Mouse (Mus musculus) layer of hippocampus, postnatal 25 days (tissue): Measurements from ENCODE around the gene Syt11. TPM values are rescaled to one million over a fixed set of nuclear protein-coding genes. Genes with fewer than 3 reads are reported as not detected.
"Not testable (repeated sequence)": the region's sequence is repeated elsewhere in the genome, so short reads cannot be mapped to it uniquely, and the experiment has no call there.

ENCODE experiments used
- DNase-seq, 2 experiments: peaks; one replicate each; pipeline ENCODE4 v3.0.0; 2022; ENCODE audit warnings: mixed read lengths in 2 of 2, low spot score in 1 of 2; ENCODE audit errors: extremely low spot score in 1 of 2
- total RNA-seq, 2 experiments: library from RNA; stranded (reverse); gene quantifications; 2 replicates each; pipeline ENCODE4 v1.2.3; 2021

Syt11 gene
- total RNA-seq, 2 experiments from 2014 or later: 502 to 559 TPM

DNA sequence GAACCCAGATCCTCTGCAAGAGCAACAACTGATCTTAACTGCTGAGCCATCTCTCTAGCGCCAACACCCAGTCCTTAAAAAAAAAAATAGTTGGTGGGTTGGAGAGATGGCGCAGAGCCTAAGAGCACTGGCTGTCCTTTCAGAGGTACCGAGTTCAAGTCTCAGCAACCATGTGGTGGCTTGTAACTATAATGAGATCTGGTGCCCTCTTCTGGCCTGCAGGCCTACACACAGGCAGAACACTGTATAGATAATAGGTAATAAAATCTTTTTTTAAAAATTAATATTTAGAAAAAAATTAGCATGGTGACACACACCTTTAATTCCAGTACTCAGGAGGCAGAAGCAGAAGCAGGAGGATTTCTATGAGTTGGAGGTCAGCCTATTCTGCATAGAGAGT lies 34.8 kb downstream of the Syt11 start:
- no peak for DNase-seq

DNA sequence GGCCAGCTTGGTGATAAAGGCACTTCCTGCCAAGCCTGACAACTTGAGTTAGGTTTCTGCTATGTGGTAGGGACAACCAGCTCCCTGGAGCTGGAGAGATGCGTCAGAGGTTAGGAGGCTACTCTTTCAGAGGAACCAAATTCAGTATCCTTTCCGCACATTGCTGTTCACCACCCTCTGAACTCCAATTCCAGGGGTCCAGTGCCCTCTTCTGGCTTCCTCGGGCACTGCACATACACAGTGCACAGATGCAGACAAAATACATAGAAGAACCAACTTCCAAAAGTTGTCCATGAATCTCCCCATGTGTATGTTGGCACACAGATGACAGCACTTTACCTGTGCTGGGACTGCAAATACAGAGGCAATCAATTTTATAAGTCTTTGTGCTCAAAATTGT lies 36.3 kb downstream of the Syt11 start:
- DNase-seq: peak in 1 of 2 experiments; percentile 59

GRCm38 (mm10) chr3:88736556-88736955 lies 38.4 kb downstream of the Syt11 start:
- DNase-seq: no peak

DNA sequence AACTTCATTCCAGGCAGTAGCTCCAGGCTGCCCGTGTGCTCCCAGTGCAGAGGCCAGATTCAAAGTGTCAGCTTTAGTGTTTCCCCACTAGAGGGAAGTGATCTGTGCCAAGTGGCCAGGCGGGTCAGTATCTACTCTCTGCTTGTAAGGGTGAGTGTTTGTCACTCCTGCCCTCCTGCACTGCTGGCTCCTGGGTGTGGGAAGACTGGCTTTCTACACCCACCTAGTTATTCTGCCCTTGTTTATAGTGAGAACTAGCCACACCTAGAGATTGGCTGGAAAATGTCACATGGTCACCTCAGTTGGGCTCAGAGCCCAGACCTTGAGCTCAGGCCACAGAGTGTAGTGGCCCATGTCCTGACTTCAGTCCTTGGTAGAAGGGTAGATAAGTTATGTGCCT lies 55.9 kb downstream of the Syt11 start:
- no peak for DNase-seq

- DNase-seq: no peak
These were observed 57.1 kb downstream of the Syt11 start for GRCm38 (mm10) chr3:88717831-88718230.

DNA sequence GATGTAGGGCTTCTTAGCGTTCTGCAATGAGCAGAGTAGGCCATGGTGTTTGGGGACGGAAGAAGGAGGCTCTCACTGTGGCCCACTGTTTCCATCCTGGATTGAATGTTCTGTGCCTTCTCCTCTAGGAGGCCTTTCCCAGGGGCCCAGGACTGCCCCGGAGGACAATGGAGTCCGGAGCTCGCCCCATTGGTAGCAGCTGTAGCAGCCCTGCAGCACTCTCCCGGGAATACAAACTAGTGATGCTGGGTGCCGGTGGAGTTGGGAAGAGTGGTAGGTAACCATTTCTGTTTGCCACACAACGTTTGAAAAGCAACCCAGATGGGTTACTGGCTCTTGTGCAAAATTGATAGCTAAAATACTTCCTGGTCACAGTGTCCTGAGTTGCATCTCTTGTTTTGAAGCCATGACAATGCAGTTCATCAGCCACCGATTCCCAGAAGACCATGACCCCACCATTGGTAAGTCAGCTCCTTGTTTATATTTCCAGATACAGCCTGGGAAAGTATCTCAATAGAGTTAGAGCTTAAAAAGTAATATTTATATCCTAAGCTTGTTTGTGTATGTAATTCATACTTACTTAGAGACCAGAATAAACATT lies 57.7 kb downstream of the Syt11 start:
- peak; percentile 15 to 23 for DNase-seq

DNA sequence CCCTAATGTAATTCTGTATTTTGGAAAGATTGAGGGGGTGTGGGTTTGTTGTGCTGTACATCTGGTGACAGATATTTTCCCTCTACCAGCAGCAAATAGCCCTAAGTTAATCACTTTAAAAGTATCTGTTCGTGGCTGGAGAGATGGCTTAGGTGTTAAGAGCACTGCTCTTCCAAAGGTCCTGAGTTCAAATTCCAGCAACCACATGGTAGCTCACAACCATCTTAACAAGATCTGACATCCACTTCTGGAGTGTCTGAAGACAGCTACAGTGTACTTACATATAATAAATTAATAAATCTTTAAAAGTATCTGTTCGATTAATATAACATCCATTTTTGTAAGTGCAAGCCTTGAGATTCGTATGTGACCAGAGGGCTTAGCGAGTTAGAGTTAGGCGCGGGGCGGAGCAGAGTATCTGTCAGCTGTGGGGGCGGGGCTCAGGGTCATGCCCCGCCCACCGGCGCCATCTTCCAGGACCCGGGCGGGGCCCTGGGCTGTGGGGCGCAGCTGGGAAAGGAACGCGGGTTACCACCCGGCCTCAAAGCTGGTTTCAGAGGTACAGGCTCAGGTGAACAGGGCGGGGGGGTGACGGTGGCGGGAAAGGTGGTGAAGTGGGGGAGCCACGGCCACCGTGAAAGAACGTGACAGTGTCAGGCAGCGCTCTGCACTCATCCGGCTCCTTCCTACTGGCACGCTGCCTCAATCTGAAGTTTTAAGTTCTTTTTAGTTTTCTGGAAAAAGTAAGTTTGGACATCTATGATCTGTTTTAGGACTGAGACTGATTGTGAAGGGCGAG lies 58.4 kb downstream of the Syt11 start, which contains the start of gene Rit1:
Rit1 (plus strand) TSS at position 440 of the 799 bp plus-strand sequence.
- peak; percentile 62 to 74 for DNase-seq

GRCm38 (mm10) chr3:88715716-88716115 lies 59.2 kb downstream of the Syt11 start:
- not testable (repeated sequence) for DNase-seq

DNA sequence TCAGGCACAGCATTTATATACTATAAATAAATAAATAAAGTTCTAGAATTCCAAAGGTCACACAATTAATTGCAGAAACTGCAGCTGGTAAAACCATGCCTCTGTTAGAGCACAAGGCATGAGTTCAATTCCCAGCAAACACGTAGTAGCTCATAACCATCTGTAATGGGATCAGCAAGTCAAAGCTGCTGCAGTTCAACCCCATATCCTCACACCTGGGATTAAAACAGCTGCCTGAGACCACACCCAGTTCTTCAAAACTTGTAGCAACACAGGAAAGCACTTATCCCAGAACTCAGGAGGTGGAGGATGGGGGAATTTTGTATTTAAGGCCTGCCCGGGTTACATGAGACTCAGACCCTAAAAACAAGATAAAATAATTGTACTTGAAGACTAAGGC lies 60.2 kb downstream of the Syt11 start:
- no peak for DNase-seq

DNA sequence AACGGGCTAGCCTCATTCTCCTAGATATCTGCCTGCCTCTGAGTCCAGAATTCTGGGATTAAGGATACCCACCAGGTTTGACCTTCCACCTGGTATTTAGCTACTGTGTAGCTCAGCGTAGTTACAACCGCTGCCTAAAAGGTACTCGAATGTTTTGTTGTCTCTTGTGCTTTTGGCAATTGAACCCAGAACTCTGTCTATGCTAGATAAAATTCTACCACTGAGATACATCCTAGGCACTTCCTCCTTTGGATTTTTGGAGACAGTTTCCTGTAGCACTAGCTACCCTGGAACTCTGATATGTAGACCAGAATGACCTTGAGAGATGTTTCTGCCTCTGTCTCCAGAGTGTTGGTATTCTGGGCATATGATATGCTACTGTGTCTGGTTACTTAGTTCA lies 61.3 kb downstream of the Syt11 start:
- DNase-seq: no peak

DNA sequence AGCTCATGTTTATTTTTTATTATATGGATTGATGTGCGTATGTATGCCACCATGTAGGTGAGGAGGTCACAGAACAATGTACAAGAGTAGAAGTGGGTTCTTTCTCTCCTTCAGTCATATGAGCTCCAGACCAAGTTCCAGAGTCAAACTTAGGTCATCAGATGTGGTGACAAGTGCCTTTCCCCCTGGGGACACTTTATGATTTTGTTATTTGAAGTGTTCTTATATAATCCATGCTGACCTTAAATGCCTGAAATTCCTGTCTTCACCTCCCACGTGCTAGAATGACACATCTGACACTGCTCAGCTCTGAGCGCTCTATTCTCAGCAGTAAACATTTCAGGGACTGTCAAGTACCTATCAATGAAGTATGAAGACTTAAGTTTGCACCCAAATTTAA lies 73.7 kb downstream of the Syt11 start:
- DNase-seq: no peak

DNA sequence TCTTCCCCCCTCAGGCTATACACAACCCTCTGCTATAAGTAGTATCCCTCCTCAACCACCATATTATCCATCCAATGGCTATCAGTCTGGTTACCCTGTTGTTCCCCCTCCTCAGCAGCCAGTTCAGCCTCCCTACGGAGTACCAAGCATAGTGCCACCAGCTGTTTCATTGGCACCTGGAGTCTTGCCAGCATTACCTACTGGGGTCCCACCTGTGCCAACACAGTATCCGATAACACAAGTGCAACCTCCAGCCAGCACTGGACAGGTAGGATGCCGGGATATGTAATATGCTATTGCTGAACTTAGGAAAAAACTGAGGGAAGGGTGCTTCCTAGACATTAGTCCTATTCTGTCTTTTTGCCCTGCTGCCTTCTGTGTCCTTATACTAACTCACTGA lies 74.7 kb downstream of the Syt11 start:
- DNase-seq: no peak

DNA sequence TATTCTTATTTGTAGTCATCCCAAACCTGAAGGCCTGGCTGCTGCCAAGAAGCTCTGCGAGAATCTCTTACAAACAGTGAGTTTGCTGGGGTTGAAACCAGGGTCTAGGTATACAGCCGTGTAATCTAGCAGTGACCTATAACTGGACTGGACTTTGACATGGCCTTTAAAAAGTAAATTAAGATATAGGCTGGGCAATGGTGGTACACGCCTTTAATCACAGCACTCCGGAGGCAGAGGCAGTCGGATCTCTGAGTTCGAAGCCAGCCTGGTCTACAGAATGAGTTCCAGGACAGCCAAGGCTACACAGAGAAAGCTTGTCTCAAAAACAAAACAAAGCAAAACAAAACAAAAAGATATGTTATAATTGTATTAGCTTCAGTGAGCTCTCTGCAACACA lies 76.1 kb downstream of the Syt11 start:
- no peak for DNase-seq

DNA sequence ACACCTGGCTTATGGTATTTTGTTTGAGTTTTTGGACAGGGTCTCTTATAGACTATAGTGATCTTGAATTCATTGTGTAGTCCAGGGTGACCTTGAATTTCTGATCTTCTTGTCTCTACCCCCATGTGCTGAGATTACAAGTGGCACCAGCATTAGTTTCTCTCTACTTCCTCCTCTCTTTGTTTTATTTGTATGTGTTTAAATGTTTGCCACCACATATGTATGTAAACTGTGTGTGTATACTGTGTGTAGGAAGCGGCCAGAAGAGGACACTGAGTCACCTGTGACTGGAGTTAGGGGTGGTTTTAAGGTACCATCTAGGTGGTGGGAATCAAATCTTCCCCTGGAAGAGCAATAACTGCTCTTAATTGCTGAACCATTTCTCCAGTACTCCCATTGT lies 76.9 kb downstream of the Syt11 start:
- DNase-seq: no peak

- no peak for DNase-seq
These were observed 79.4 kb downstream of the Syt11 start for GRCm38 (mm10) chr3:88695545-88695944.

Other genes with a start within 250 kb of the Syt11 start
- 1 to 10 TPM; 4.3 to 4.6 TPM for gene Mex3a, start 242.8 kb downstream of the Syt11 start, total RNA-seq
- not detected for gene Rab25, start 226.9 kb downstream of the Syt11 start, total RNA-seq
- gene Lamtor2, start 222.1 kb downstream of the Syt11 start, total RNA-seq: 100 to 1,000 TPM in 1 of 2 experiments, 10 to 100 TPM in 1; 99.5 to 115 TPM
- 100 to 1,000 TPM; 113 to 114 TPM for gene Ubqln4, start 221.4 kb downstream of the Syt11 start, total RNA-seq
- gene Ssr2, start 199.3 kb downstream of the Syt11 start, total RNA-seq: 100 to 1,000 TPM in 1 of 2 experiments, 10 to 100 TPM in 1; 93.9 to 108 TPM
- gene Arhgef2, start 169.2 kb downstream of the Syt11 start, total RNA-seq: 100 to 1,000 TPM; 232 to 289 TPM
- not detected for gene Rxfp4, start 122.0 kb downstream of the Syt11 start, total RNA-seq
- gene Khdc4, start 89.4 kb downstream of the Syt11 start, total RNA-seq: 10 to 100 TPM; 46.3 to 53.9 TPM
- 10 to 100 TPM; 45.3 to 46.9 TPM for gene Rit1, start 58.3 kb downstream of the Syt11 start, total RNA-seq
- gene Gon4l, start 60.1 kb upstream of the Syt11 start, total RNA-seq: 10 to 100 TPM; 39.8 to 46.4 TPM
- 10 to 100 TPM; 24.6 to 27.1 TPM for gene Msto1, start 138.8 kb upstream of the Syt11 start, total RNA-seq
- gene Ash1l, start 175.5 kb upstream of the Syt11 start, total RNA-seq: 10 to 100 TPM; 70.5 to 82.0 TPM
- 100 to 1,000 TPM; 102 to 116 TPM for gene Dap3, start 176.0 kb upstream of the Syt11 start, total RNA-seq